Mouse (Mus musculus): ENCODE data around the gene Slc51b.

GRCm38 (mm10) chr9:65428003-65428402 is 5.2 kb upstream of the Slc51b start:
- TF ChIP-seq POLR2A (IDR thresholded peaks at IDR 0.05; ENCODE audit: low read depth, low read length), result no peak
- TF ChIP-seq CTCF (conservative IDR thresholded peaks at IDR 0.05 in 1 of 2, IDR thresholded peaks at IDR 0.05 in 1 of 2; ENCODE audit: low read depth in 2 of 2, low read length in 2 of 2), result no peak
- no peak for TF ChIP-seq USF1 (IDR thresholded peaks at IDR 0.05; ENCODE audit: low read depth, low read length)
- TF ChIP-seq USF2 (conservative IDR thresholded peaks at IDR 0.05; ENCODE audit: low read depth, low read length), result no peak
- TF ChIP-seq CHD2 (IDR thresholded peaks at IDR 0.05; ENCODE audit: low read length), result no peak
- TF ChIP-seq NELFE (IDR thresholded peaks at IDR 0.05; ENCODE audit: low read depth, low read length), result no peak
- no peak for TF ChIP-seq ZKSCAN1 (IDR thresholded peaks at IDR 0.05; ENCODE audit: borderline replicate concordance, low read depth, low read length)
- no peak for TF ChIP-seq ZMIZ1 (IDR thresholded peaks at IDR 0.05; ENCODE audit: low read depth, low read length)
